Mouse (Mus musculus) CH12.LX (cell line): Measurements from ENCODE around the gene Asb17. TPM values are rescaled to one million over a fixed set of nuclear protein-coding genes. Genes with fewer than 3 reads are reported as not detected.

Experiments
- DNase-seq: peaks from one replicate; pipeline ENCODE4 v3.0.0-alpha.2; 2013; ENCODE audit errors: extremely low read depth
- H3K27ac ChIP-seq: 2 replicates; pipeline ENCODE4 v1.5.1; 2012; ENCODE audit warnings: low read depth, mild to moderate bottlenecking, control low read depth, moderate library complexity; ENCODE audit not compliant: insufficient read depth
- H3K27me3 ChIP-seq: replicated peaks from 2 replicates; pipeline ENCODE3; 2012; ENCODE audit warnings: inconsistent platforms
- H3K36me3 ChIP-seq, 2 experiments: replicated peaks in 1 of 2; 2 replicates each; pipeline versions ENCODE3 to v1.6.1; 2012; ENCODE audit warnings: inconsistent platforms in 1 of 2, low read length in 1 of 2, mild to moderate bottlenecking in 1 of 2, mixed read lengths in 1 of 2, moderate library complexity in 1 of 2; ENCODE audit not compliant: control insufficient read depth in 1 of 2, insufficient read depth in 1 of 2
- H3K4me1 ChIP-seq, 2 experiments: 2 replicates each; pipeline ENCODE4 v1.6.1; 2012; ENCODE audit warnings: inconsistent platforms in 1 of 2, moderate library complexity in 1 of 2; ENCODE audit not compliant: insufficient read depth in 2 of 2, control insufficient read depth in 1 of 2
- H3K4me2 ChIP-seq: 2 replicates; pipeline ENCODE4 v1.6.1; 2012; ENCODE audit warnings: low read depth, mild to moderate bottlenecking, control low read depth; ENCODE audit not compliant: poor library complexity, insufficient read depth, severe bottlenecking
- H3K4me3 ChIP-seq, 3 experiments: fragments of 150-350 bp in 1 of 3; sonication (generic) in 1 of 3; replicated peaks in 1 of 3; 2 replicates each; pipeline versions ENCODE3 to v1.5.1; 2011 to 2012; ENCODE audit warnings: low read depth in 2 of 3, low read length in 2 of 3, mild to moderate bottlenecking in 2 of 3, moderate library complexity in 2 of 3, control low read depth in 1 of 3, improper control_type of control experiment in 1 of 3, inconsistent platforms in 1 of 3, mixed read lengths in 1 of 3; ENCODE audit not compliant: poor library complexity in 1 of 3
- H3K79me2 ChIP-seq: replicated peaks from 2 replicates; pipeline ENCODE4 v1.6.1; 2012; ENCODE audit warnings: mild to moderate bottlenecking, moderate library complexity; ENCODE audit not compliant: control insufficient read depth, poor library complexity, insufficient read depth, severe bottlenecking; ENCODE audit errors: extremely low read depth
- H3K9ac ChIP-seq: 2 replicates; pipeline ENCODE4 v1.6.1; 2012; ENCODE audit warnings: low read depth, mild to moderate bottlenecking, control low read depth, moderate library complexity; ENCODE audit not compliant: insufficient read depth
- H3K9me3 ChIP-seq: replicated peaks from 2 replicates; pipeline ENCODE3; 2012; ENCODE audit warnings: low read length, inconsistent platforms, mixed read lengths
- BHLHE40 ChIP-seq: IDR thresholded peaks from 2 replicates; pipeline ENCODE4 v1.6.1; 2011; ENCODE audit warnings: mild to moderate bottlenecking, low read depth, low read length, improper control_type of control experiment
- CHD2 ChIP-seq: IDR thresholded peaks from 2 replicates; pipeline ENCODE4 v1.6.1; 2011; ENCODE audit warnings: low read length, improper control_type of control experiment
- CTCF ChIP-seq, 2 experiments: IDR thresholded peaks in 1 of 2; conservative IDR thresholded peaks in 1 of 2; 2 replicates each; pipeline ENCODE4 v1.5.1; 2011 to 2012; ENCODE audit warnings: low read depth in 2 of 2, low read length in 2 of 2, improper control_type of control experiment in 1 of 2, inconsistent platforms in 1 of 2, mild to moderate bottlenecking in 1 of 2, moderate library complexity in 1 of 2
- ELF1 ChIP-seq: IDR thresholded peaks from 2 replicates; pipeline ENCODE4 v1.6.1; 2014; ENCODE audit warnings: low read depth, mild to moderate bottlenecking, inconsistent platforms, low read length, improper control_type of control experiment
- EP300 ChIP-seq: IDR thresholded peaks from 2 replicates; pipeline ENCODE4 v1.6.1; 2011; ENCODE audit warnings: low read length, improper control_type of control experiment
- ETS1 ChIP-seq: conservative IDR thresholded peaks from 2 replicates; pipeline ENCODE4 v1.6.1; 2012; ENCODE audit warnings: low read depth, mild to moderate bottlenecking, inconsistent platforms, low read length, improper control_type of control experiment, moderate library complexity
- GABPA ChIP-seq: IDR thresholded peaks from 2 replicates; pipeline ENCODE4 v1.6.1; 2012; ENCODE audit warnings: low read depth, low read length, improper control_type of control experiment, inconsistent platforms; ENCODE audit not compliant: insufficient replicate concordance
- IRF4 ChIP-seq: IDR thresholded peaks from 2 replicates; pipeline ENCODE4 v1.6.1; 2014; ENCODE audit warnings: low read depth, mild to moderate bottlenecking, inconsistent platforms, low read length, improper control_type of control experiment
- JUN ChIP-seq: IDR thresholded peaks from 2 replicates; pipeline ENCODE4 v1.6.1; 2011; ENCODE audit warnings: low read depth, mild to moderate bottlenecking, low read length, improper control_type of control experiment, moderate library complexity; ENCODE audit not compliant: insufficient read depth
- JUND ChIP-seq: conservative IDR thresholded peaks from 2 replicates; pipeline ENCODE4 v1.6.1; 2011; ENCODE audit warnings: low read depth, low read length, improper control_type of control experiment
- MEF2A ChIP-seq: IDR thresholded peaks from 2 replicates; pipeline ENCODE4 v1.6.1; 2014; ENCODE audit warnings: low read depth, mild to moderate bottlenecking, inconsistent platforms, low read length, improper control_type of control experiment, borderline replicate concordance
- MXI1 ChIP-seq: IDR thresholded peaks from 2 replicates; pipeline ENCODE4 v1.6.1; 2011; ENCODE audit warnings: mild to moderate bottlenecking, low read depth, low read length, improper control_type of control experiment
- MYC ChIP-seq: IDR thresholded peaks from 2 replicates; pipeline ENCODE4 v1.6.1; 2011; ENCODE audit warnings: low read depth, mild to moderate bottlenecking, improper control_type of control experiment, low read length
- NELFE ChIP-seq: IDR thresholded peaks from 2 replicates; pipeline ENCODE4 v1.6.1; 2011; ENCODE audit warnings: low read depth, low read length, improper control_type of control experiment
- NRF1 ChIP-seq: IDR thresholded peaks from 2 replicates; pipeline ENCODE4 v1.6.1; 2014; ENCODE audit warnings: low read depth, mild to moderate bottlenecking, inconsistent platforms, low read length, improper control_type of control experiment, moderate library complexity
- POLR2AphosphoS2 ChIP-seq: IDR thresholded peaks from 2 replicates; pipeline ENCODE4 v1.6.1; 2011; ENCODE audit warnings: low read depth, low read length, improper control_type of control experiment
- SIN3A ChIP-seq: IDR thresholded peaks from 2 replicates; pipeline ENCODE4 v1.6.1; 2012; ENCODE audit warnings: low read length, improper control_type of control experiment, inconsistent platforms
- SMC3 ChIP-seq: IDR thresholded peaks from 2 replicates; pipeline ENCODE4 v1.6.1; 2011; ENCODE audit warnings: low read depth, low read length, improper control_type of control experiment
- ZMIZ1 ChIP-seq: IDR thresholded peaks from 2 replicates; pipeline ENCODE4 v1.6.1; 2012; ENCODE audit warnings: low read depth, mild to moderate bottlenecking, inconsistent platforms, low read length, improper control_type of control experiment
- ZNF384 ChIP-seq: IDR thresholded peaks from 2 replicates; pipeline ENCODE4 v1.6.1; 2012; ENCODE audit warnings: low read depth, low read length, improper control_type of control experiment, inconsistent platforms
- dilution Hi-C: fragments of 300-500 bp; cut with MboI; formaldehyde crosslinking; loops from 2 replicates; pipeline ENCODE4 v1.14.3; 2020; ENCODE audit warnings: low sequenced_read_pairs; ENCODE audit not compliant: extremely low pct_unique_long_range_greater_than_20kb, extremely low pct_ligation_motif_present
- in situ Hi-C: fragments of 300-500 bp; cut with MboI; formaldehyde crosslinking; loops from 3 replicates; pipeline ENCODE4 v1.14.3; 2019; ENCODE audit warnings: low sequenced_read_pairs, low pct_ligation_motif_present, low pct_unique_long_range_greater_than_20kb, mixed read lengths
- polyA plus RNA-seq: library from polyadenylated mRNA; unstranded; fragments of >175 nt; gene quantifications from 2 replicates; pipeline ENCODE4 v1.2.1, GENCODE M21; 2012; ENCODE audit warnings: low read depth; ENCODE audit not compliant: insufficient read length
- total RNA-seq, 2 experiments: library from RNA; depleted of rRNA; stranded (reverse); fragments of 300-350 nt in 1 of 2; fragments of >200 nt in 1 of 2; gene quantifications; 2 replicates each; pipeline ENCODE4 v1.2.3; 2012 to 2014

Asb17 gene
- total and polyA plus RNA-seq, 3 experiments, result 0.13 to 0.27 TPM; not detected in 1

DNA sequence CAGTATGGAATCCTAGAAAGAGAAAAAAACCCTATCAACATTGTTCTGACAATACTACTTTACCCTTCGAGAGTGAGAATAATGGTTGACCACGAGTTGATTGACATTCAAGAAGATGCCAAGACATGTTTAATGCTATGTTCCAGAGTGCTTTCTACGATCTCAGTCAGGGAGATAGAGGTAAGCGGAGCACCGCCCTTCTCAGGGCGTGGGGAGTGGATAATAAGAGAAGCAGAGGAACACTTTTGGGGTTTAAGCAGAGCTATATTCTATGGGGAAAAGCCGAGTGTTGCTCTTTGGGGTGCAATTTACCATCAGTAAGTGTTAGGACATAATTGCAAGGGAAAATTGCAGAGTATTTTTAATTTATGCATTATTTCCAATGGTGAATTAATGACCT is 6.8 kb downstream of the Asb17 start:
- H3K27ac ChIP-seq, result no peak overlapping the region
- dilution Hi-C loops, result no loop called here
- H3K4me3 ChIP-seq, result no peak overlapping the region

DNA sequence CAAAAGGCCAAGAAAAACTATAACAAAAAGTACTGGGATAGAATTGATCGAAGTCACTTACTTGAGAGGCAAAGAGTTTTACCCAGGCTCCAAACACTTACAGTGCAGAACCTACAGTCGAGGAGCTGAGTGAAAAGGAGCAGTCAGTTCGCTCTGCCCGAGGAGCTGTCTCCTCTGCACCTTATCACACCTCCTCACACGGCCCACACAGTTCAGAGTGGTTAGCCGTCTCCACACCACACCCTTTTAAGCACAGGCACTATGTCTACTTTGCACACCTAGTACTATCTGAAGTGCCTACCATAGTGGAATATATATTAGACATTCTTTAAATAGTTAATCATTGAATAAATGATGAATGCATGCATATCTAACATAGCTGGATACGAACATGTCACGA is 8.3 kb downstream of the Asb17 start:
- Histone ChIP-seq H3K4me1 (peaks cover 5 to 15% of the 10 kb centered on the region in 2 experiments; a peak in 2 of 4 replicates), H3K4me3 (no peak overlapping the region), H3K36me3 (no peaks in the 10 kb centered on the region), H3K27me3 (no peaks in the 10 kb centered on the region), H3K9ac (no peak overlapping the region), H3K9me3 (no peaks in the 10 kb centered on the region), H3K79me2 (no peaks in the 10 kb centered on the region), H3K4me2 (no peak overlapping the region), H3K27ac (no peak overlapping the region)
- no peak for DNase-seq
- in situ Hi-C loops, result no loop called here
- dilution Hi-C loops, result no loop called here
- TF ChIP-seq JUND (no peak), NRF1 (no peak), EP300 (no peak), NELFE (no peak), IRF4 (no peak), SIN3A (no peak), ELF1 (no peak), JUN (no peak), BHLHE40 (no peak), SMC3 (no peak), CHD2 (no peak), ZMIZ1 (no peak), POLR2AphosphoS2 (no peak), ETS1 (no peak)

More for the DNA sequence above, 6.8 kb downstream of the Asb17 start:
- no peak overlapping the region for H3K4me2 ChIP-seq
- peaks cover 3 to 13% of the 10 kb centered on the region in 2 experiments; a peak in 2 of 4 replicates for H3K4me1 ChIP-seq
- TF ChIP-seq MYC (no peak), EP300 (no peak), ZNF384 (no peak), CTCF (conservative IDR thresholded peaks at IDR 0.05 in 1 of 2, IDR thresholded peaks at IDR 0.05 in 1 of 2; ENCODE audit: low read depth in 2 of 2, low read length in 2 of 2) (no peak), POLR2AphosphoS2 (no peak), MXI1 (no peak), MEF2A (no peak), NRF1 (no peak), GABPA (no peak), SMC3 (no peak), ETS1 (no peak)
- in situ Hi-C loops, result no loop called here
- H3K79me2 ChIP-seq, result no peaks in the 10 kb centered on the region
- DNase-seq, result no peak
- H3K27me3 ChIP-seq, result no peaks in the 10 kb centered on the region
- no peaks in the 10 kb centered on the region for H3K9me3 ChIP-seq
- H3K36me3 ChIP-seq, result no peaks in the 10 kb centered on the region
- no peak overlapping the region for H3K9ac ChIP-seq
